Mouse (Mus musculus) right cerebral cortex, adult 2 months (tissue): ENCODE data around the gene Six5.

Source experiments
- DNase-seq, 2 experiments: peaks; one replicate each; pipeline ENCODE4 v3.0.0; 2021 to 2022; ENCODE audit warnings: low spot score in 2 of 2

Six5 gene

DNA sequence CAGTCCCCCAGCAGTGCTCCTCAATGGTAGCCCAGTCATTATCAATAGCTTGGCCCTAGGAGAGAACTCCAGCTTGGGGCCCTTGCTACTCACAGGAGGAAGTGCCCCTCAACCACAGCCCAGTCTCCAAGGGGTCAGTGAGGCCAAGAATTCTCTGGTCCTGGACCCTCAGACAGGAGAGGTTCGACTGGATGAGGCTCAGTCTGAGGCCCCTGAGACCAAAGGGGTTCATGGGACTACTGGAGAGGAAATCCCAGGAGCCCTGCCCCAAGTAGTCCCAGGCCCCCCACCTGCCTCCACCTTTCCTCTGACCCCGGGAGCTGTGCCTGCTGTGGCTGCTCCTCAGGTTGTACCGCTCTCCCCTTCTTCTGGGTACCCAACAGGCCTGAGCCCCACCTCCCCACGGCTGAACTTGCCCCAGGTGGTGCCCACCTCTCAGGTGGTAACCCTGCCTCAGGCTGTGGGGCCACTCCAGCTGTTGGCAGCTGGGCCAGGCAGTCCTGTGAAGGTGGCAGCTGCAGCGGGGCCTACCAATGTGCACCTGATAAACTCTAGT is 2.1 kb downstream of the Six5 start:
- DNase-seq, result no peak

DNA sequence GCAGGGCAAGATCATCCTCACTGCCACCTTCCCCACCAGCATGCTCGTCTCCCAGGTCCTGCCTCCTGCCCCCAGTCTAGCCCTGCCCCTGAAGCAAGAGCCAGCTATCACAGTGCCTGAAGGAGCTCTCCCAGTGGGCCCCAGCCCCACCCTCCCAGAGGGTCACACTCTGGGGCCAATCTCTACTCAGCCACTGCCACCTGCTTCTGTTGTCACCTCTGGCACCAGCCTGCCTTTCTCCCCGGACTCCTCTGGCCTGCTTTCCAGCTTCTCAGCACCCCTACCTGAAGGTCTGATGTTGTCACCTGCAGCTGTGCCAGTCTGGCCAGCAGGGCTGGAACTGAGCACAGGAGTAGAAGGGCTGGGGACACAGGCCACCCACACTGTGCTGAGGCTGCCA is 2.8 kb downstream of the Six5 start:
- DNase-seq, result no peak

DNA sequence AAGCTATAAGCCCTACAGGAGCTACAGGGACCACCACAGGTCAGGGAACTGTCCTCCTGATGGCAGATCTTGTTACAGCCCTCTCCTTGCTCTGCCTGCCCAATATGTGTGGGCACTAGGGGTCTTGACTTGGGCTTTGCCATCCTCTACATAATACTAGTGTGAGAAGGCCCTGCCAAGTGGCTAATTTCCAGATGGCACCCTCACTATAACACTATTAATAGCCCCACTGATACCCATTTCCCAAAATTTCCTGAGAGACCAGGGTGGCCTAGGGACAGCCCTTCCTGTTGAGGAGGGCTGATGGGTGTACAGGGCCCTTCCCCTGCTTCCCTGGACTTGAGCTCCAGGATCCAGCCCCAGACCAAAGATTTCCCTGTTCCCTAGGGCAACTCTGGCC is 3.5 kb downstream of the Six5 start:
- DNase-seq, result no peak

DNA sequence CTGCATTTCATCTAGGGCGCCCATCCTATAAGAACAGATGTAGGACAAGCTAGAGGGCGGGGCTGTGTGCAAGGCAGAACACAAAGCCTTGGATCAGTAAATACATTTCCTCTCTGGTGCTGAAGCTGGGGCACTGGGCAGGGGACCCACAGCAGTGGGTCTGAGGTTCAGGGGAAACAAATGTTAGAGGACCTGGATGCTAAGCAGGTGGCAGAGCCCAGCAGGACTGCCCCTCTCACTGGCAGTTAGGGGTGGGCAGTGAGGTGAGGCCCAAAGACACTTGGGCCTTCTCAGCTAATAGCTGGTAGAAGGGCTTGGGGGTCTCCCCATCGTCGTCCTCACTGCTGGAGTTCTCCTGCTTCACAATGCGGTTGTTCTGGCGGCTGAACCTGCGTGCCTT is 4.4 kb downstream of the Six5 start:
- DNase-seq, result no peak

DNA sequence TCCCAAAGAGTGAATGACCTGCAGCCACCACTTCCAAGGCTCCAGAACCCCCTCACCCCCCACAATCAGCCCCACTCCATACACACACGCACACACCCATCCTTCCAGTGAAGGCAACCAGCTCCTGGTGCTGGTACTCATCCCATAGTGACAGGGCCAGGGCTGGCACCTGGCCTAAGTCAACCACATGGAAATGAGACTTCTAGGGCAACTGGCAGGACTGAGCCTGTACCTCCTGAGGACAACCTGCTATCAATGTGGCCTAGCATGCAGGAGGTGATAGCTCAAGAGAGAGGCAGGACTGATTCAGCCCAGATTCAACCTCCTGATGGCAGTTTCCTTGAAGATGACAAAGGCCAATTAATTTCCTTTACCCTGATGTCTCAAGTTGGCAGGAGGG is 5.9 kb downstream of the Six5 start:
- no peak for DNase-seq

DNA sequence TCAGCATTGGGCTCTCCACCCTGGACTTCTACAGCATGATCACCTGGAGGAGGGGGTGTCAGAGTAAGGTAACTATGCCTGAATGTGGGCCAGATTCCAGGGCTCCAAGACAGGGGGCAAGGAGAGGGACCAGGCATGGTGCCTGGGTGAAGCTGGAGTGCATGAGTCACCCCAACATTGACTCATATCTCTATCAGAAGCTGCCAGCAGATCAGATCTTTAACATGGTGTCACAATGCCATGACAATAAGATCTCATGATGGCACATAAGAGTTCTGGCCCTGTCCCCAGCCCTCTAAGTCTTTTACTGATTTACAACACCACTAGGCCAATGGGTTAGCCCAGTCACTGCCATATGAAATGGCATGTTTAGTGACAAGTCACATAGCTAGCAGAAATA is 9.3 kb downstream of the Six5 start:
- DNase-seq, result no peak

DNA sequence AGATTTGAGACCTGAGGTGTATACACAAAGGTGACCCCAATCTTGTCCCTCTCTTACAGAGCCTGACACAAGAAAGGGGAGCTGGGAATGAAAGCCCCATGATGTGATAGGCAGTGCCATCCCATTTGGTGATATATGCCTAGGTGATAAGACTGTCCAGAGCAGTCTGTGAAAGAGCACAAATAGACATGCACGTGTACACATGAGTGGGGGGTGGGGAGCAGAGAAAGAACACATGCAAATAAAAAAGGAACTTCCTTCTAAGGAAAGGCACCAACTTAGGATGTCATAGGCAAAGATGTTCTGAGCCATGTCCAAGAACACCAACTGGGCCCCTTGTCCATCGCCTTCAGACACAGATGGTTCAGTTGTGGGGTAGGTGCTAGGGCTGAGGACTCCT is 10.1 kb downstream of the Six5 start:
- no peak for DNase-seq

DNA sequence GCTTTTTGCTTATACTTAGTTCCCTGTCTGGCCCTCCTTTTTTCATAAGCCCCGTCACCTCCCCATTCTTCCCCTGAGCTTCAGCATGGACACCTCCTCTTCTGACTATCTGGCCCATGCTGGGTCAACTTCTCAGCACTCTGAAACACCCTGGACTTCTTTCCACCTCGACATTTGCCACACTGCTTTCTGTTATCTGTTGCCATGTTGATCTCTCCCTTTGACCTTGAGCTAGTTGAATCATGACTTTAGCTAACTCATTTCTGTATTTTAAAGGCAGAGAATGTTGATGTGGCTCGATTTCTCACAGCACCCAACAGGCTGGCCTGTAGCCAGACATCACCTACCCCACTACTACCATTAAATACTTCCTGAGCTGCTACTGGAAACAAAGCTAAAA is 13.0 kb downstream of the Six5 start:
- DNase-seq, result no peak

DNA sequence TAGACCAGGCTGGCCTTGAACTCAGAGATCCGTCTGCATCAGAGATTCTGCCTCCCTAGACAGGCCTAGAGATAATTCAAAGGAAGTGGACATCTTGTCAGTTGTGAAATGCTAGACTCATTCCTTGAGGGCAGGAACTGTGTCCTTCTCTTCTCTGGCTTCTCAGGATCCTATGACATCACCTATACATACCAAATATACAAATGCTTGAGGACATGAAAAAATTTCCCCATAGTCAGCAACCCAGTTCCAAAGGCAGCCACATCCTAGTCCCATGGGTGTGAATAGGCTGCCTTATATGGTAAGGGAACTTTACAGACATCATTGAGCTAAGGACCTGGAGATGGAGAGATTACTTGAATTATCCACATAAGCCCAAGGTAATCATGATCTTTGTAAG is 15.2 kb downstream of the Six5 start:
- no peak for DNase-seq

DNA sequence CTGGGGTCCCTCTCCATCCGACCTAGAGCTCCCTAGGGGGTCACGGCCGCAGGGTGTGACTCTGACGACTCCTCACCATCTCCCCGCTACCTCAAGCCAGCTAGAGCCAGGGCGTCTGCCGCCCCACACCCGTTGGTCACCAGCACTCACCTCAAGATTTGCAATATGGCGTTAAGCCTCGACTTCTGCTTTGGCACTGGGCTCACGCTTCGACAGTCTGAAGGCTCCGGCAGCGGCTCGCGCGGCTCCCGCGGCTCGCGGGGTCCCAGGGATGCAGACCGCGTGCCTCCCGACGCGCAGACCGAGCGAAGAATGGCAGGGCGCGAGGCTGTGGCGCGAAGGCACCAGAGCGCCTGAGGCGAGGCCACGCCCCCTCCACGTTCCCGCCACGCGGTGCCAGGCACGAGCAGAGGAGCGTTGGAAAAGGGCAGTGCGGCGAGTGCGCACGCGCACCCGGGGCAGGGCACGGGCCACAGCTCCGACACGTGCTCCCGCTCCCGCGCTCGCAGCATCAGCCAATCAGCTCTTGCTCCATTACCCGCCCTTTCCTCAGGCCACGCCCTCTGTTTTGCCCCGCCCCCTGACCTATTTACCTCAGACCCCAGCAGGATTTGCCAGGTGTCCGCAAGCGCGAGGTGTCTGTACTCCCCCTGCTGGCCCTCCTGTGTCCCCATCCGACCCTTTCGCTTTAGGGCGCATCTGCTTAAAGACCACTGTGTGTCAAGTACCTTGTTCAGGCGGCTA is 23.8 kb downstream of the Six5 start, which contains the start of gene Gm4969:
TSS of gene Gm4969 (minus strand) at position 341 of the 744 bp plus-strand sequence.
- DNase-seq, result peak; percentile 50 to 51

DNA sequence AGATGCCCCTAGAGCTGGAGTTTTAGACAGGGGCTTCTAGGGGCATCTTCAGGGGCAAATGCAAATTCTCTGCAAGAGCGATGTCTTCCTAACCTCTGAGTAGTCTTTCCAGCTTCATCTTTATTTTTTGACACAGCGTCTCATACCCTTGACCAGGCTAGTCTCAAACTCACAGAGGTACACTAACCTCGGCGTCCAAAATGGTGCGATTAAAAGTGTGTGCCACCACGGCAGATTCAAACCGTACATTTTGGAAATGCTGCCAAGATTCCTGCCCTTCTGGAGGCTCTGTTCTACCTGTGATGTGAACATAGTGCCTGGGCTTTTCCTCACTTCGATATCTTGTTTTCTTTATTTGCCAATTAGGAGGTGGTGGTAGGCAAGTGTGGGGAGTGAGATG is 24.7 kb downstream of the Six5 start:
- DNase-seq, result no peak

DNA sequence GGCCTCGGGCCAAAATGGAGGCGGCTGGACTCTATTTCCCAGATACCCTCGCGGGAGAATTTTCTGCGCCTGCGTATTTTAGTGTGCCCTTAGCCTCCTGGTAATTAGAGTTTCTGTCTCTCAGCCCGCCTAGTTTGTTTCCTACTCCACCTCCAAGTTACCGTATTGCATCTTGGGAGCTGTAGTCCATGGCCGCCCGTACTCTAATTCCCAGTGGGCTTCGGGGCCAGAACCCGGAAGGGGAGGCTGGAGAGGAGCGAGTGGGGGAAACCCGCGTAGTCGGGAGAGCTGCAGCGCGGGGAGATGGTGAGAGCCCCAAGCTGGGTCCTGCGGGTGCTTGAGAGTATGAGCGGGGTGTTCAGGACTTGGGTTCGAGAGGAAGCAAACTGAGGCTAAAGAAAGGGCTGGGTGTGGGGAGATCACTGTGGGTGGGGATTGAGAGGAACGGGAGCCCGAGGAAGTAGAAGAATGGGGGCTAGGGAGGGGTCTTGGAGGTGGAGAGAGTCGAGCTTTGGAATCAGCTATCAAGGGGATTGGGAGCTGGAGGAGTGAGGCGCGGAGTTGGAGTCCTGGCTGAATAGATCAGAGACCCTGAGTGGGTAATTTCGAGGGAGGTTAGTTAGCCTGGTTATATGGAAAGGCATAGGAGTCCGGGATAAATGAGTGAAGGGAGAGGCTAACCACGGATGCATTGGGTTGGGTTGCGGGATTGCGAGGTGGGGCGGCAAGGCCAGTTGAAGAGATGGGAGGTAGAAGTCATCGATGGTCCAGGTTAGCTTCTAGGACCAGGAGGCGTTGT is 25.4 kb downstream of the Six5 start, which contains the start of gene Fbxo46:
TSS of gene Fbxo46 (plus strand) at position 229 of the 799 bp plus-strand sequence.
- DNase-seq, result peak; percentile 93 to 94

DNA sequence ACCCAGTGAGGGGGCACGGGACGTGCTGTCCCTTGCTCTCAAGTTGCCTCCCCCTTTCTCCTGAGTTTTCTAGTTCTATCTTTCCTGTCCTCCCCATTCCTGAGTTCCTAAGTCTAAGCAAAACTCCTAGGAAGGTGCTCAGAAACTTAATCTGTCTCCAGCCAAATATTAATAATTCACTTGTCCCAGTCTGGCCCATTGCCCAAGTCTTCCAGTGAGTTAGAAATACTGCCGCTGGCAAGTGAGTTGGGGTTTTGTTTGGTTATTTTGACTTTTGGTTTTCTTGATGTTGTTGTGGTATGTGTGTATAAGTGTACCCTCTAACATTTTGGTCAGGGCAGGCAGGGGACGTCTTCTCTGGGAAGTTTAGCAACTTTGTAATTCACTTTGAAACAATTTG is 27.3 kb downstream of the Six5 start:
- no peak for DNase-seq

DNA sequence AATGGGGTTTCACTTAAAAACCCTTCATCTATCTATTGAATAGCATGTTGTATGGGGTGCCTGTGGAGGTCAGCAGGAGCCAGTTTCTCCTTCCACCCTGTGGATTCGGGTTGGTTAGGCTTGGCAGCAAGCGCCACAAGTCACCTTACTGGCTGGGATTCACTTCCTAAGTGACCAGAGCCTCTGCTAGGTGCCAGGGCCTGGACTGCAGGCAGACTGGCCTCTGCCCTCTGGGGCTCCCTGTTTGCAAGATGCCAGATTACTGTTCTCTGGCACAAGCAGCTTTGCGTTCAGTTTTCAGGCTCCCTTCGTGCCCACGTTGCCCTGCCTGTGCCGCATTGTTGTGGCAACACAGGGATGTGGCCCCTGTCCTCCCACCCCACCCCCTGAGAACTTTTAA is 30.3 kb downstream of the Six5 start:
- no peak for DNase-seq

DNA sequence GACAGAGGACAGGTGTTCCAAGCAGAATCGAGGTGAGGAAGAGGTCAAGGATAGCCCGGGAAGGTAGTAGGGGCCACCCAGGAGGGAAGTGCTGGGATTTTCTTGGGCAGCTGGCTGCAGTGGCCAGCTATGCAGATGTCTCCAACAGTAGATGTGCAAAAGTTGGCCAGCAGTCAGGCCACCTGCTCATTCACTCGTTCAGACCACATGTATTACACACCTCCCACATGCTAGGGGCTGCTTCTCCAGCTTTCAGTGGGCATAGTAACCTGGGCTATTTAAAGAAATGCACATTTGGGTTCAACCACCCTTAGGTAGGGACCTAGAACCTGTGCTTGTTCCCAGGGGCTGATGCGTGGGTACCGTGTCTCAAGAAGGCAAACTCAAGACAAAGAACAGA is 33.4 kb downstream of the Six5 start:
- DNase-seq, result no peak

DNA sequence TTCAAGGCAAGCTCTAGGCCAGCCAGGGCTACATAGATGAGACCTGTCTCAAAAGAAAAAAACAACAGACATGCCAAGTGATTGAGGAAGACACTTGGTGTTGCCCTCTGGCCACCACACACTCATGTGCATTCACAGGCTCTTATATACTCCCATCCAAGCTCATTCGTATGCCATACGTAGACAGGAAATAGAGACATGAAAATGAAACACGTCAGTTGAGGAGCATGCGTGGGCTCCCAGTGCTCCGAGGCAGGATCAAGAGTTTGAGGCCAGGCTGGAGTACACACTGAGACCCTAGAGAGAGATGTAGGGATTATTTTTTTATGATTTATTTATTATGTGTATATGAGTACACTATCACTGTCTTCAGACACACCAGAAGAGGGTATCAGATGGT is 35.0 kb downstream of the Six5 start:
- DNase-seq, result no peak

DNA sequence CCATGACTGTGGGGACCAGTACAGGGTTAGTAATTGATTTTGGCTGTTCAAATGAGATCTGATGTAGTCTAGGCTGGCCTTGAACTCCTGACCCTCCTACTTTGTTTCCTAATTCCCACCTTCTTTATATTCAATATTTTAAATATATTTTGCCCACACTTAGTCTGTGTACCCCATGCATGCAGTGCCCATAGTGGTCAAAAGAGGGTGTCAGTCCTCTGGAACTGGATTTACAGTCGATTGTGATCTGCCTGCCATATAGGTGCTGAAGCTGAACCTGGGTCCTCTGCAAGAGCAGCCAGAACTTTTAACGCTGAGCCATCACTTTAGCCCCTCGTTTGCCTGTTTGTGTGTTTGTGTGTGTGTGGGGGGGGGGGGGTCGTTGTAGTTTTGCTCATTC is 36.3 kb downstream of the Six5 start:
- no peak for DNase-seq

DNA sequence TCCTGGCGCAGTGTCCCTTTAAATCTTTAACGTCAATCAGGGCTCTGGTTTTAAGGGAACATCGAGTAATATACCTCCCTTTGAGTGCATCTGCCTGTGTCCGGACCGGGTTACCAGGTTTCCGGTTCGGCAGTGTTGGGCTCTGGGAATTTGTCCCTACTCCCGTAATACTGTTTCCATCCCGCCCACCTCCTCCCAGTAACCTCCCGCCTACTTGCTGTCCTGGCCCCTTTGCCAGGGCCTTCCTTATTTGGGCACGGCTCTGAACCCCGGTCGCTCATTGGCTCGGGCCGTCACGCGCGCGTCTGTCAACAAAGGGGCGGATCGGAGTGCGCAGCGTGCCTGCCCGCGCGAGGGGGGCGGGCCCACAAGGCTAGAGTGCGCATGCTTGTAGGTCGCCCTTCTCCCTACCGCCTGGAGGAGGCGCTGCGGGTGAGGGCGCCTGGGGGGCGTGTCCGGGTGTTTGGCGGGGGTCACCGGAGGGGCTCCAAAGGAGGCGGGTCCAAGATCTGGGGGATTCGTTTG is 37.0 kb downstream of the Six5 start:
- peak; percentile 95 to 96 for DNase-seq

DNA sequence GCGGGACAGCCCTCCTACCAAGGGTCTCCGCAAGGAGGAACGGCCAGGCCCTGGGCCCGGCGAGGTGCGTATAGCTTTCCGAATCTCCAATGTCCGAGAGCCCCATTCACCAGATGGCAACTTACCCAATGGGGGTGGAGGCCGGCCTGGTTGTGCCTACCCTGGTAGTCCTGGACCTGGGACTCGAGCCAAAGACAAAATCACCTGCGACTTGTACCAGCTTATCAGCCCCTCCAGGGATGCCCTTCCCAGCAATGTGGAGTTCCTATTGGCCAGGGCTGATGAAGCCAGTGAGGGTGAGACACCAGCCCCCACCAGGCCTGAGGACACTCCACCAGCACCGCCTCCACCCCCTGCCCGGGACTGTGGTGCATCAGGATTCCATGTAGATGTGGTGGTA is 41.8 kb downstream of the Six5 start:
- no peak for DNase-seq

DNA sequence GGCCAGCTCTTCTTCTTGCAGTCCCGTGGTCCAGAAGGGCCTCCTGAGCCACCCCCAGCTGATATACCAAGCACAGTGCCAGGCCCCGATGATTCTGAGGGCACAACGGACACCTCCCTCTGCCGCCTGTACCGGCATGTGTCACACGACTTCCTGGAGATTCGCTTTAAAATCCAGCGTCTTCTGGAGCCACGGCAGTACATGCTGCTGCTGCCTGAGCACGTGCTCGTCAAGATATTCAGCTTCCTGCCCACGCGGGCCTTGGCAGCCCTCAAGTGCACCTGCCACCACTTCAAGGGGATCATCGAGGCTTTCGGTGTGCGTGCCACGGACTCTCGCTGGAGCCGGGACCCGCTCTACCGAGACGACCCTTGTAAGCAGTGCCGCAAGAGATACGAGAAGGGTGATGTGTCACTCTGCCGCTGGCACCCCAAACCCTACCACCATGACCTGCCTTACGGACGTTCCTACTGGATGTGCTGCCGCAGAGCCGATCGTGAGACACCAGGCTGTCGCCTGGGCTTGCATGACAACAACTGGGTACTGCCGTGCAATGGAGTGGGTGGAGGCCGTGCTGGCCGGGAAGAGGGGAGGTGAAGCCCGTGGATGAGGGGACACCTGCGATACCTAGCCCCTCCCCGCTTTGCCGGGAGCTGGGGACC is 42.4 kb downstream of the Six5 start:
- DNase-seq, result peak; percentile 50 to 63

DNA sequence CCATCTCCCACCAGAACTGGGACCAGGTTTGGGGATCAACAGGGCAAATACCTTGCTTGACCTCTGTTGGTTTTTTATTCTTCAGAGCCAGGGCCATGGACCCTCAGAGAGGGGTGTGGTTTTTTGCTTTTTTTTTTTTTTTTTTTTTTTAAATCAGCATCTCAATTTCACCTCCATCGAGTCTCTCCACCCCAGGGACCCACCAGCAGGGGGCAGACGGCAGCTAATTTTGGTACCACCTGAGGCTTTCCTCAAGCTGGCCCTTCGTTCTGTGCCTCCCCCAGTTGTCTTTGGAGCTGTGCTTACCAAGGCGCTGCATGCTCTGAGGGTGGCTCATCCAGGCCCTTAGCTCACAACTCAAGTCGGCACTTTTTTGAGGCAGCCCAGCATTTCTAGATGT is 43.0 kb downstream of the Six5 start:
- peak; percentile 62 to 73 for DNase-seq

DNA sequence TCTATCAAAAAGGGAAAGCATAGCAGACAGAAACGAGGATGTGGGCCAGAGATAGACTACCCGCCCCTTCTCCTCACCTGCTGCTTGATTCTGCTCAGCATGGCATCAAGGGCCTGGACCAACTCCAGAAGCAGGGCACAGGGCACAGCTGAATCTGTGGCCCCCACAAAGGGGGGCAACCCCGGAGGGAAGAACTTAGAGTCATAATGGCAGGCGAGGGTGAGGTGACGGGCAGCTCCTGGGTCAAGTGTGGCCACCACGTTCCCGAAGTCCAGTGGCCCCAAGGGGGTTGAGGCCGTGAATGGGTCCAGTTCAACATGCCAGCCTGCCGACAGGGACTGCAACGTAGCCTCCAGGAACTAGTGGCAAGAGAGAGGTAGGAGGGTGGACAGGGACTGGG is 52.4 kb downstream of the Six5 start:
- DNase-seq, result no peak
